Mouse (Mus musculus) left cerebral cortex, adult 2 months (tissue): ENCODE measurements at regions not wholly inside any gene's neighbourhood (a gene's known extent, or its start where the extent isn't known, plus 50 kb on each side); places are given as distances from the start of the nearest gene placed in this dataset.

Experiments used
- DNase-seq, 2 experiments: peaks; one replicate each; pipeline ENCODE4 v3.0.0; 2021 to 2022; ENCODE audit warnings: low spot score in 2 of 2, mixed read lengths in 1 of 2; ENCODE audit errors: extremely low spot score in 1 of 2
- H3K27ac ChIP-seq: fragments of 200-600 bp; 2 replicates; pipeline ENCODE4 v1.8.1; 2022
- H3K4me3 ChIP-seq: fragments of 200-600 bp; 2 replicates; pipeline ENCODE4 v1.8.1; 2022
- CTCF ChIP-seq: fragments of 200-600 bp; IDR thresholded peaks from 2 replicates; pipeline ENCODE4 v1.8.1; 2022; ENCODE audit warnings: antibody characterized with exemption, mild to moderate bottlenecking, moderate library complexity
- intact Hi-C: fragments of 180-260 bp; cut with DNase I; formaldehyde crosslinking; loops from one replicate; pipeline ENCODE4 v1.15.1; 2025

GRCm38 (mm10) chr2:178801464-178801863 is 371.1 kb downstream of the Cdh26 start:
- Histone ChIP-seq H3K27ac (no peak overlapping the region), H3K4me3 (no peak overlapping the region)
- no peak for DNase-seq
- no peak for TF ChIP-seq CTCF
- intact Hi-C loops, result no loop called here

GRCm38 (mm10) chr2:178805283-178805682 is 375.0 kb downstream of the Cdh26 start:
- no peak for DNase-seq
- Histone ChIP-seq H3K4me3 (no peak overlapping the region), H3K27ac (no peak overlapping the region)
- no peak for TF ChIP-seq CTCF
- intact Hi-C loops, result no loop called here

DNA sequence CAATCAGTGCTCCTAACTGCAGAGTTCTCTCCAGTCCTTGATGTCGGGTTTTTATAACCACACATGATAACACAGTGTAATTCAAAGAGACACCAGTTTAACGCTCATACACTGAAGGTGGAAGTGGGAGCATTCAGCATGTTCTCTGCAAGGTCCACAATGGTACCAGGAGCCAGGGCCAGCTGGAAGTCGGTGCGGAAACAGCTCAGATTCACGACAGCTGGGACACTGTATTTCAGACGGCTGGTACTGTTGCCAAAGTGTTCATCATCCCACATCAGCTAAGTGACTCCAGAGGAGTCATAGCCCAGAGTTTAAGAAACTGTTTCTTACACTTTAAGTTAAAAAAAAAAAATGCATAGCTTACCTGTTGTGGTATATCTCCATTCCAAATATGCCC is 391.2 kb downstream of the Cdh26 start:
- intact Hi-C loops, result no loop called here
- DNase-seq, result no peak
- TF ChIP-seq CTCF, result no peak
- Histone ChIP-seq H3K27ac (no peak overlapping the region), H3K4me3 (no peak overlapping the region)

DNA sequence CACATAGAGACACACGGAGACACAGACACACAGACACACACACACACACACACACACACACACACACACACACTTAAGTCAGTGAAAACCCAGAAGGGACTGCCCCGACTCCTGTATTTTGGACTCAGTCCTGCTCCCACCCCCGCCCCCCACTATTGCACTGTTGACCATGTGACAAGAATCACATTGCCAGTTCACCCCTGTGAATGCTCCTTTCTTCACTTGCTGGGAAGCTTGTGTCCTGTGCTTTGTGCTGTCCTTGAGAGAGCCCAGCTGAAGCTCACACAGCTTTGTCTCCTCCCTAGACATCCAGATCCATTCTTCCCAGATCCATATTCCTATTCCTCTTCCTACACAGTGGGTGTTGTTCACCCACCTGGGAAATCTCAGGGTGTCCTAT is 400.0 kb downstream of the Cdh26 start:
- H3K4me3 ChIP-seq, result no peak overlapping the region
- no peak overlapping the region for H3K27ac ChIP-seq
- TF ChIP-seq CTCF, result no peak
- intact Hi-C loops, result no loop called here
- DNase-seq, result no peak

DNA sequence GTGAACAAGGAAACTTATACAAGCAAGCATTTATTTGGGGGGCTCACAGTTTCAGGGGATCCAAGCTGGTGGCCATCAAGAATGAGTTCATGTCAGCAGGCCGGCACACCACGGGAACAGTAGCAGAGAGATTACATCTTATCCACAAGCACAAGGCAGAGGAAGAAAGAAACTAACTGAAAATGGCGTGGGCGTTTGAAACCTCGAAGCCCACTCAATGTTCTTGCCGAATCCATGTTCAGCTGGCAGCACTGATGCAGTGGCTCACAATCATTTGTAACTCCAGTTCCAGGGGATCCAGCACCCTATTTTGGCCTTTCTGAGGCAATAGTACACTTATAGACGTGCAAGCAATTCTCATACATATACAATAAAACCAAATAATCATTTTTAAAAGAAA is 404.7 kb downstream of the Cdh26 start:
- no peak for TF ChIP-seq CTCF
- H3K4me3 ChIP-seq, result no peak overlapping the region
- no peak overlapping the region for H3K27ac ChIP-seq
- DNase-seq, result peak in 1 of 2 experiments; percentile 28
- intact Hi-C loops, result no loop called here

DNA sequence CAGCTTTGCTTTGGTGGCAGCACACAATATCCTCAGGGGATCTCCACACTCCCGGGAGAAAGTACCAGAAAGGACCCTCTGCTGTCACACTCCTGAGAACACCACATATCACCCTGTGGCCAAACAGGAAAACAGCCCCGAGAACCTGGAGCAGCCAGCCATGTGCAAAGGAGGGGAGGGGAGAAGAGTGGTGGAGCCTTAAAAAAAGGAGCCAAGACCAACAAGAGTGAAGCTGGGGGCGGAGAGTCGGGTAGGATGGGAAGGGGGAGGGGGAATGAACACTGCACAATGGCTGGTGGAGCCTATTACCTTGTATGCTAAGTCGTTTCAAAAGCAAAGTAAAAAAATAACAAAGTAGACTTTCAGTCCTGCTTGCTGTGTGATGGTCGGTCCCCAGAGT is 408.2 kb downstream of the Cdh26 start:
- intact Hi-C loops, result no loop called here
- no peak overlapping the region for H3K4me3 ChIP-seq
- no peak for TF ChIP-seq CTCF

GRCm38 (mm10) chr2:178840975-178841374 is 410.6 kb downstream of the Cdh26 start:
- no peak for DNase-seq
- intact Hi-C loops, result no loop called here
- TF ChIP-seq CTCF, result no peak

More for the DNA sequence above, 408.2 kb downstream of the Cdh26 start:
- H3K27ac ChIP-seq, result no peak overlapping the region
- no peak for DNase-seq

GRCm38 (mm10) chr2:178842595-178842994 is 412.3 kb downstream of the Cdh26 start:
- no peak for DNase-seq

More at GRCm38 (mm10) chr2:178840975-178841374, 410.6 kb downstream of the Cdh26 start:
- Histone ChIP-seq H3K4me3 (no peak overlapping the region), H3K27ac (no peak overlapping the region)

DNA sequence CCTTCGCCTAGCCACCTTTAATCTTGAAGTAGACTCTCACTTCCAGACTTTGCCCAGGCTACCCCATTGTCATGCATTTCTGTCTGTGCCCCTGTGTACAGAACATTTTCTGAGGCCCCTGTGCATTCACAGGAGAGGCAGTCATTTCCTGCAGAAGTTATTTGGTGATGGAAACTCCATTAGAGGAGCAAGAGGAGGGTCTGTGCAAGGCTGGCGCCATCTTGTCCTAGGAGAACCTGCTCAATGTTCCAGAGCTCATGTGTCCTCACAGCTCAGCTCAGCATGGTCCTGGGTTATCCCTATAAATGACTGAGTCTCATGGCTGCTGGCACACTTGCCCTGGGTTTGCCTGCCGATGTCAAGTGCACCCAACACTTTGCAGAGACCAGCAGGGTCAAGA is 413.1 kb downstream of the Cdh26 start:
- intact Hi-C loops, result no loop called here
- H3K27ac ChIP-seq, result no peak overlapping the region
- TF ChIP-seq CTCF, result no peak
- no peak overlapping the region for H3K4me3 ChIP-seq
- no peak for DNase-seq

More at GRCm38 (mm10) chr2:178842595-178842994, 412.3 kb downstream of the Cdh26 start:
- H3K27ac ChIP-seq, result no peak overlapping the region
- TF ChIP-seq CTCF, result no peak
- no peak overlapping the region for H3K4me3 ChIP-seq
- intact Hi-C loops, result no loop called here

DNA sequence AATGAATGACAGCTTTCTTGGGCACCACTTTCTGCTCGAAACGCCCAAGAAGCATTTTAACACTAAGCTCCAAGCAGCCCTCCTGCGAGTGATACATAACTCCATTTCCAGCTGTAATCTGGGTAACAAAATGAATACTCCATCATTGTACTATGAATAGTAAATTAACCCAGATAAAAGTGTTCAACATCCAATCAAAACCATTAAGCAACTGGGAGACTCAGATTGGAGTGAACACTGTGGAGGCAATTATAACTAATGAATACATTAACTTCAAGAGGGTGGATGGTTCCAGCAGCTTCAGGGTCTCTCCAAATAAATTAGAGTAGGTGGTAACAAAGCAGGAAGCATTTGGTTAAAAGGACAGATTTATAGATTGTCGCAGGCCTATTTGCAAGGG is 414.2 kb downstream of the Cdh26 start:
- DNase-seq, result no peak
- TF ChIP-seq CTCF, result no peak
- intact Hi-C loops, result no loop called here
- Histone ChIP-seq H3K4me3 (no peak overlapping the region), H3K27ac (no peak overlapping the region)

DNA sequence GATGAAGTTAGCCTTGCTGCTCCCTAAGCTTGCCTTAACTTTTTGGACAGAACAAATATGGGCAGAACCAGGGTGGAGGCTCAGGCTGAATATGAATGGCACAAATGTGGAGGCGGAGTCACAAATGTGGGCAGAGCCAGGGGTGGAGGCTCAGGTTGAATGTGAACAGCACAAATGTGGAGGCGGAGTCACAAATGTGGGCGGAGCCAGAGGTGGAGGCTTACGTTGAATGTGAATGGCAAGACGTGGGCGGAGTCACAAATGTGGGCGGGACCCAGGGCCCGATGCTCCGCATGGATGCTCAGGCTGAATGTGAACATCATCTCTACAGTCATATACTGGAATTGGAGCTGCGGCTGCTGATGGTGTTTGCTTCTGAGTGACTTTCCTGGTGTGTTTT is 420.0 kb downstream of the Cdh26 start:
- intact Hi-C loops, result no loop called here
- TF ChIP-seq CTCF, result no peak

DNA sequence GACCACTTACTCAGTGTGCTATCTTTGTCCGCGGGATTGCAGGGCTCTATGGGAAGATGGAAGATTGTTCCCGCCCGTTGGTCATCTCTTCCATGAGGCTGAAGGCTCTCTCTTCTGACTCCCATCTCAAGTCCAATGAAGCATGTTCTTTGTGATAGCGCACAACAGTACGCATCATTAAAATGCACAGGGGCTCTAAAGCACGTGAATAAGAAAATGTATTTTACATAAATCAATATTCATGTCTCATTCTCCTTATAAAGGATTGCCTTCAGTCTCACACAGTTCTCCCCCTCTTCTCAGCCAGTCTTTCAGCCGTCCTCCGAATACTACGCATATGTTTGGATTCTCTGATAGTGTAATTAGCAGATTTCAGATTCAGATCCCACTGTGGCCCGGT is 420.4 kb downstream of the Cdh26 start:
- no peak overlapping the region for H3K4me3 ChIP-seq
- no peak for TF ChIP-seq CTCF
- intact Hi-C loops, result no loop called here
- no peak for DNase-seq
- no peak overlapping the region for H3K27ac ChIP-seq

More for the DNA sequence above, 420.0 kb downstream of the Cdh26 start:
- Histone ChIP-seq H3K4me3 (no peak overlapping the region), H3K27ac (no peak overlapping the region)
- no peak for DNase-seq

DNA sequence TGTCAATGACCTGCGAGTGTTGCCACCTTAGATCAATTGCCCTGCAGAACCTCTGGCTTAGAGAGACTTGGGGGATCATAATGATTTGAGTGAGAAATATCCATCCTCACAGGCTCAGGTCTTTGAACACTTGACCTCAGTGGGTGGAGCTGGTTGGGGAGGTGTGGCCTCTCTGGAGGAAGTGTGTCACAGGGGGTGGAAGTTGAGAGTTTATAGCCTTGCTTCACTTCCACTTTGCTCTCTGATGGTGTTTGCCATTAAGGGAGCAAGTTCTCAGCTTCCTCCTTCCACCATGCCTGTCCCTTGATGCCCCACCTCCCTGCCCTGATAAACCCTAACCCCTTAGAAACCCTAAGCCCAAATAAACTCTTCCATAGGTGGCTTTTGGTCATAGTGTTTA is 423.7 kb downstream of the Cdh26 start:
- no peak for TF ChIP-seq CTCF
- intact Hi-C loops, result no loop called here
- Histone ChIP-seq H3K4me3 (no peak overlapping the region), H3K27ac (no peak overlapping the region)
- DNase-seq, result no peak

DNA sequence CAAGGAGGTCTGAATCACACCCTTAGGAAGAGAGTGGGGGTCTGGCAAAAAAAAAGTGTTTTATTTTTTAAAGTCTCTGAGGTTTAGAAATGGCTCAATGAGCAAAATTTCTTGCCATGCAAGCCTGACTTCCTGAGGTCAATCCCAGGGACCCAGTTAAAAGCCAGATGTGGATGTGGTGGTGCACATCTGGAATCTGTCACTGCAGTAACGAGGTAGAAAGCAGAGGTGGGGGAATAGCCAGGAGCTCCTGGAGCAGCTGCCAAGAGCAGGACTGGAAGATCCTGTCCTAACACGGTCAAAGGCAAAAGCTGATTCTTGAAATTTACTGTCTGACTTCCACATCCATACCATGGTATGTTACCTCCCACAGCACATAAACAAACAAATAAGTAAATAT is 424.4 kb downstream of the Cdh26 start:
- Histone ChIP-seq H3K27ac (no peak overlapping the region), H3K4me3 (no peak overlapping the region)
- no peak for DNase-seq
- intact Hi-C loops, result no loop called here
- no peak for TF ChIP-seq CTCF
